Mouse (Mus musculus): ENCODE data around the gene 4932415D10Rik. TPM values are rescaled to one million over a fixed set of nuclear protein-coding genes. Genes with fewer than 3 reads are reported as not detected.

Gene 4932415D10Rik
- polyA plus RNA-seq, 1 experiment from 2014 or later: not detected

Other genes with a start within 250 kb of the 4932415D10Rik start
- gene BC024063, start 233.2 kb downstream of the 4932415D10Rik start, polyA plus RNA-seq (2015; fragmentation: Nextera tagmentation; extraction: Ambion mirVana): 5.6 and 6.1 TPM in 2 replicates
- 5.7 and 6.0 TPM in 2 replicates for gene AU041133, start 188.6 kb downstream of the 4932415D10Rik start, polyA plus RNA-seq (2015; fragmentation: Nextera tagmentation; extraction: Ambion mirVana)
- 14.3 and 17.3 TPM in 2 replicates for gene Zfp938, start 75.3 kb downstream of the 4932415D10Rik start, polyA plus RNA-seq (2015; fragmentation: Nextera tagmentation; extraction: Ambion mirVana)
- gene Gm4924, start 37.7 kb upstream of the 4932415D10Rik start, polyA plus RNA-seq (2015; fragmentation: Nextera tagmentation; extraction: Ambion mirVana): 11.6 and 12.2 TPM in 2 replicates
- not detected in 2 replicates for gene Gm1553, start 176.0 kb upstream of the 4932415D10Rik start, polyA plus RNA-seq (2015; fragmentation: Nextera tagmentation; extraction: Ambion mirVana)